Mouse (Mus musculus) layer of hippocampus, postnatal 14 days (tissue): ENCODE data around the gene Sgpl1. TPM values are rescaled to one million over a fixed set of nuclear protein-coding genes. Genes with fewer than 3 reads are reported as not detected.

ENCODE experiments used
- microRNA-seq, 2 experiments: library from miRNA; unstranded; fragments of <30 nt; microRNA quantifications; one replicate each; pipeline ENCODE4 v1.2.0; 2021
- total RNA-seq, 2 experiments: library from RNA; stranded (reverse); gene quantifications; 2 replicates each; pipeline ENCODE4 v1.2.3; 2021

The Sgpl1 gene
- total RNA-seq, 2 experiments from 2014 or later: 26.4 to 26.7 TPM

Small RNAs within 50 kb of the gene (microRNA-seq; reads per million reads assigned to microRNA genes)
- 0 reads per million in 2 experiments for gene Gm44308

Other genes starting within 250 kb of the Sgpl1 start
- gene Pcbd1, start 58.4 kb downstream of the Sgpl1 start, total RNA-seq: 10 to 100 TPM; 13.7 to 15.9 TPM
- 10 to 100 TPM; 10.8 TPM for gene Tbata, start 24.3 kb upstream of the Sgpl1 start, total RNA-seq
- 1 to 10 TPM; 1.6 to 1.7 TPM for gene Adamts14, start 125.7 kb upstream of the Sgpl1 start, total RNA-seq
- not detected for gene Prf1, start 150.1 kb upstream of the Sgpl1 start, total RNA-seq
- 10 to 100 TPM; 16.5 to 22.1 TPM for gene Pald1, start 235.8 kb upstream of the Sgpl1 start, total RNA-seq